Mouse (Mus musculus): Measurements from ENCODE around the gene Plac8.

Plac8 gene

GRCm38 (mm10) chr5:100572069-100572468 lies at the start of gene Plac8:
Plac8 (minus strand) TSS chr5:100572245.
- no peak for DNase-seq

GRCm38 (mm10) chr5:100620952-100621351 lies 48.9 kb upstream of the Plac8 start:
- DNase-seq, result no peak

GRCm38 (mm10) chr5:100619586-100620275 lies 47.7 kb upstream of the Plac8 start:
- no peak for DNase-seq

GRCm38 (mm10) chr5:100613896-100614768 lies 42.1 kb upstream of the Plac8 start:
- no peak for DNase-seq

GRCm38 (mm10) chr5:100607868-100608267 lies 35.8 kb upstream of the Plac8 start:
- DNase-seq, result no peak

- DNase-seq, result no peak
Measured at GRCm38 (mm10) chr5:100607090-100607762, 35.2 kb upstream of the Plac8 start.

- DNase-seq, result no peak
Measured at GRCm38 (mm10) chr5:100605828-100606229, 33.8 kb upstream of the Plac8 start.

- DNase-seq, result no peak
Measured at GRCm38 (mm10) chr5:100604061-100604460, 32.0 kb upstream of the Plac8 start.

GRCm38 (mm10) chr5:100601864-100602263 lies 29.8 kb upstream of the Plac8 start:
- no peak for DNase-seq

GRCm38 (mm10) chr5:100598961-100599463 lies 27.0 kb upstream of the Plac8 start:
- DNase-seq, result no peak

GRCm38 (mm10) chr5:100597886-100598485 lies 25.9 kb upstream of the Plac8 start:
- DNase-seq, result no peak

GRCm38 (mm10) chr5:100595999-100596398 lies 24.0 kb upstream of the Plac8 start:
- DNase-seq, result no peak

GRCm38 (mm10) chr5:100594803-100595467 lies 22.9 kb upstream of the Plac8 start:
- no peak for DNase-seq

- no peak for DNase-seq
Measured at GRCm38 (mm10) chr5:100590505-100590904, 18.5 kb upstream of the Plac8 start.

- no peak for DNase-seq
Measured at GRCm38 (mm10) chr5:100587626-100588025, 15.6 kb upstream of the Plac8 start.

GRCm38 (mm10) chr5:100587136-100587535 lies 15.1 kb upstream of the Plac8 start:
- no peak for DNase-seq

GRCm38 (mm10) chr5:100585657-100586056 lies 13.6 kb upstream of the Plac8 start:
- no peak for DNase-seq

- DNase-seq, result no peak
Measured at GRCm38 (mm10) chr5:100585206-100585644, 13.2 kb upstream of the Plac8 start.

- DNase-seq, result no peak
Measured at GRCm38 (mm10) chr5:100583066-100583465, 11.0 kb upstream of the Plac8 start.

- no peak for DNase-seq
Measured at GRCm38 (mm10) chr5:100582435-100582826, 10.4 kb upstream of the Plac8 start.

GRCm38 (mm10) chr5:100581622-100582434 lies 9.8 kb upstream of the Plac8 start:
- DNase-seq, result no peak
